25 mouse cellular contexts compared by ENCODE assay signal in the genomic region with DNA sequence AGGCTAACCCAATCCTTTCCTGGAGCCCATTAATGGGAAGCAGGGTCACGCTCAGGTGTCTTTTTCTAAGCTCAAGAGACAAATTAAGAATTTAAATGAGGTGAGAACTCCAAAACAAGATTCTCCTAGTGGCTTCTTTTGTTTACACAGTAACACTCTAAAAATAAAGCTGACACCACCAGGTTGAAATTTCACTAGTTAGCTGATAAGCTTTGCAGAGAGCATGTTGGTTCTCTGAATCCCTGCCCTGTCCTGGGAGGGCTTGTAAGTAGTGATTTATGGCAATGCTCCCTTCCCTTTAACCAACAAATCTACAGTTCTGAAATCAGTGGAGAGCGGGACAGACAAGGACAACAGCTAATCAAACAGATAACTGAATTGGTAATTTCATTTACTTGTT.
DNase-seq lines count a peak whose midpoint lies in the region; ATAC-seq and TF ChIP-seq lines count a peak whose summit lies in the region.
"Had no signal": no experiment of that assay in that cellular context is flagged by ENCODE, and none has a peak within 500 bp of the region (broad histone marks: within the 10 kb centered on the region; RNA-seq: fewer than 3 reads in every experiment).

No protein-coding gene starts in this region.

- no peak overlapping the region for H3K4me3 ChIP-seq in heart, embryonic 13.5 days
- H3K4me3 ChIP-seq in heart, adult 2 months, result no peak overlapping the region
- H3K4me3 ChIP-seq: embryonic facial prominence, embryonic 12.5 days; embryonic facial prominence, embryonic 15.5 days; gastrocnemius, adult 2 months; heart, embryonic 15.5 days; hindbrain, embryonic 10.5 days; hindbrain, embryonic 13.5 days; intestine, embryonic 15.5 days had no signal

- H3K36me3 ChIP-seq in heart, embryonic 13.5 days, result no peaks in the 10 kb centered on the region
- no peaks in the 10 kb centered on the region for H3K36me3 ChIP-seq in heart, adult 2 months (ENCODE audit: control insufficient read depth, insufficient read depth, low read length)
- H3K36me3 ChIP-seq: embryonic facial prominence, embryonic 12.5 days; embryonic facial prominence, embryonic 15.5 days; heart, embryonic 15.5 days; hindbrain, embryonic 10.5 days; hindbrain, embryonic 13.5 days; intestine, embryonic 15.5 days had no signal

- TF ChIP-seq POLR2A in heart, adult 2 months (IDR thresholded peaks at IDR 0.05; ENCODE audit: insufficient read depth, low read depth, low read length), result no peak

- TF ChIP-seq EP300 in heart, adult 2 months (IDR thresholded peaks at IDR 0.05; ENCODE audit: insufficient read depth, low read depth, low read length), result no peak

- no peaks in the 10 kb centered on the region for H3K79me2 ChIP-seq in heart, adult 2 months (replicated peaks; ENCODE audit: control insufficient read depth, insufficient read depth, low read length)

- no peak for TF ChIP-seq CTCF in heart, adult 2 months (IDR thresholded peaks at IDR 0.05)

- H3K9me3 ChIP-seq in heart, embryonic 13.5 days, result no peaks in the 10 kb centered on the region
- H3K9me3 ChIP-seq: embryonic facial prominence, embryonic 12.5 days; embryonic facial prominence, embryonic 15.5 days; heart, embryonic 15.5 days; hindbrain, embryonic 10.5 days; hindbrain, embryonic 13.5 days; intestine, embryonic 15.5 days had no signal

- WGBS in heart, embryonic 13.5 days, result 4% methylated on average over 2 of the region's 2 CpGs
- WGBS in heart, adult 2 months, result 16% methylated on average over 2 of the region's 2 CpGs

- peak; percentile 18 for DNase-seq in embryo, embryonic 10 days (ENCODE audit: low spot score)
- no peak for DNase-seq in embryo, embryonic 11 days
- DNase-seq in heart, postnatal 25 days (ENCODE audit: low spot score), result no peak
- DNase-seq in heart, postnatal 10 days, result peak; percentile 6 to 20
- no peak for DNase-seq in heart, adult 2 months
- no peak for DNase-seq in right cerebral cortex, adult 18-20 months
- DNase-seq: adrenal gland, postnatal 10 days; adrenal gland, postnatal 36 days; cerebellum, adult 18-20 months; cerebellum, adult 9-10 months; cerebellum, postnatal 14 days; forebrain, postnatal 0 days; gastrocnemius, adult 2 months; gastrocnemius, postnatal 14 days; heart, postnatal 36 days; kidney, adult 11 months had no signal

- no peaks in the 10 kb centered on the region for H3K27me3 ChIP-seq in heart, embryonic 13.5 days (replicated peaks)
- H3K27me3 ChIP-seq in heart, adult 2 months (ENCODE audit: control insufficient read depth, insufficient read depth, low read length), result no peaks in the 10 kb centered on the region
- H3K27me3 ChIP-seq: embryonic facial prominence, embryonic 12.5 days; embryonic facial prominence, embryonic 15.5 days; heart, embryonic 15.5 days; hindbrain, embryonic 13.5 days; intestine, embryonic 15.5 days had no signal

- H3K9ac ChIP-seq in heart, embryonic 13.5 days, result no peak overlapping the region
- no peak overlapping the region for H3K9ac ChIP-seq in heart, adult 2 months (ENCODE audit: low read depth, low read length)
- H3K9ac ChIP-seq: embryonic facial prominence, embryonic 12.5 days; embryonic facial prominence, embryonic 15.5 days; forebrain, postnatal 0 days; heart, embryonic 15.5 days; hindbrain, embryonic 13.5 days; intestine, embryonic 15.5 days had no signal

- peak overlapping the region; percentile 36 for H3K4me2 ChIP-seq in heart, embryonic 13.5 days
- H3K4me2 ChIP-seq: embryonic facial prominence, embryonic 12.5 days; embryonic facial prominence, embryonic 15.5 days; heart, embryonic 15.5 days; hindbrain, embryonic 13.5 days; intestine, embryonic 15.5 days had no signal

- 0 out of 2 replicates have a peak, but pooled peaks cover 6% of the 10 kb centered on the region for H3K4me1 ChIP-seq in heart, embryonic 13.5 days
- H3K4me1 ChIP-seq in heart, adult 2 months (ENCODE audit: control insufficient read depth, insufficient read depth, low read length), result no peaks in the 10 kb centered on the region
- H3K4me1 ChIP-seq: embryonic facial prominence, embryonic 12.5 days; embryonic facial prominence, embryonic 15.5 days; heart, embryonic 15.5 days; hindbrain, embryonic 13.5 days; intestine, embryonic 15.5 days had no signal

- ATAC-seq in heart, embryonic 13.5 days (ENCODE audit: extremely low read depth, insufficient number of reproducible peaks, low FRiP score, low TSS enrichment), result no peak
- ATAC-seq: forebrain, embryonic 14.5 days; forebrain, postnatal 0 days; hindbrain, embryonic 16.5 days; intestine, embryonic 15.5 days had no signal

- no peak overlapping the region for H3K27ac ChIP-seq in heart, embryonic 13.5 days (replicated peaks)
- H3K27ac ChIP-seq in heart, adult 2 months, result no peak overlapping the region
- H3K27ac ChIP-seq: embryonic facial prominence, embryonic 12.5 days; embryonic facial prominence, embryonic 15.5 days; gastrocnemius, adult 2 months; heart, embryonic 15.5 days; hindbrain, embryonic 10.5 days; hindbrain, embryonic 13.5 days; intestine, embryonic 15.5 days had no signal

- intact Hi-C loops in heart, postnatal 25 days (cut with DNase I), result no loop called here
- intact Hi-C loops in heart, postnatal 10 days (cut with DNase I), result no loop called here
- intact Hi-C loops in heart, adult 2 months (cut with DNase I), result no loop called here

Comparison
In these comparisons a context has a peak if more than half of its experiments do, and no peak if none do; other contexts are left out.
1. DNase-seq: peak in embryo, embryonic 10 days (single experiment) and heart, postnatal 10 days (2 of 2); none in embryo, embryonic 11 days (single experiment), heart, postnatal 25 days (single experiment), heart, adult 2 months (0 of 2) and right cerebral cortex, adult 18-20 months (single experiment).